Mouse (Mus musculus): ENCODE measurements around the gene Bpnt1.

Gene Bpnt1

DNA sequence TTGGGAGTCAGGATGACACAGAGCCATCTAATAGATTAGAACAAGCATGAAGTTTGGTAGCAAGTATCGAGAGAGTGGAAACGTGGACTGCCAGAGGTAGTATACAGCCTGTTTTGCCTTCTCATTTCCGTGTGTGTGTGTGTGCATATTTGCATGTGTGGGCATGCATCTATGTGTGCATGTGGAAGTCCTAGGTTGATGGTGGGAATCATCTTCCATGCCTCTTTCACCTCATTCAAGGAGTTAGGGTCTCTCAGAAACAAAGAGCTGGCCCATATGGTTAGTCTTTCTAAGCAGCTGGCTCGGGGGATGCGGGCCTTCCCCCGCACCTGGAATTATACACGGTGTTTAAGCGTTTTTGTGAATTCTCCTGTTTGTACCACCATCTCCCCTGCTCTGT, 2.1 kb upstream of the Bpnt1 start:
- DNase-seq (ENCODE audit: low read depth in 1 of 2, low spot score in 2 of 2), result no peak

DNA sequence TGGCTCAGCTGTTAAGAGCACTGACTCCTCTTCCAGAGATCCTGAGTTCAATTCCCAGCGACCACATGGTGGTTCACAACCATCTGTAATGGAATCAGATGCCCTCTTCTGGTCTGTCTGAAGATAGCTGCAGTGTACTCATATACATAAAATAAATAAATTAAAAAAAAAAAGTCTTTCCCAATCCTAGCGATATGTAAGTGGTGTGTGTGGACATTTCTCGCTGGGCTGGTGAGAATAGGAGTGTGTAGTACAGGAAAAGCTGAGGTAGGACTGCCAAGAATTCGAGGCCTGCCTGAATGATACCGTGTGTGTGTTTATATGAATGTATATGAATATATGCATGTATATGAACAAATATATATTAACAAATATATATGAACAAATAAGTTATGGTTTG, 585 bp upstream of the Bpnt1 start:
- no peak for DNase-seq (ENCODE audit: low read depth in 1 of 2, low spot score in 2 of 2)

GRCm38 (mm10) chr1:185333651-185334050, 1.7 kb downstream of the Bpnt1 start:
- DNase-seq (ENCODE audit: low read depth in 1 of 2, low spot score in 2 of 2), result no peak

DNA sequence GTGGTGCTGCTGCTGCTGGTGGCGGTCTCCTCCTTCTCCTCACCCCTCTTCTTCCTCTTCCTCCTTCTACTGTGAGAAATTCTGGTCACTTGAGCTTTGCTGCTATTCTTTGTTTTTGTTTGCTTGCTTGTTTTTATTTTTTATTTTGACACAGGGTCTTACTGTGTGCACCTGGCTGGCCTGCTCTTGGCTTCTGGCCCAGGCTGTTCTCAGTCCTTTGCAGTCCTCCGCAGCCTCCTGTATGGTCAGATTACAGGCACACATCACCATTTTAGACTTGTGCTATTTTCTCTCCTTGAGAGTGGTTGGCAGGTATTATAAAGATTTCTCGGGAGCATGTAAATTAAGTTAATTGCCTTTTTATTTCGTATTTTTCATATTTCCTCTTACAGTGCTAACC, 2.2 kb downstream of the Bpnt1 start:
- DNase-seq (ENCODE audit: low read depth in 1 of 2, low spot score in 2 of 2), result no peak

DNA sequence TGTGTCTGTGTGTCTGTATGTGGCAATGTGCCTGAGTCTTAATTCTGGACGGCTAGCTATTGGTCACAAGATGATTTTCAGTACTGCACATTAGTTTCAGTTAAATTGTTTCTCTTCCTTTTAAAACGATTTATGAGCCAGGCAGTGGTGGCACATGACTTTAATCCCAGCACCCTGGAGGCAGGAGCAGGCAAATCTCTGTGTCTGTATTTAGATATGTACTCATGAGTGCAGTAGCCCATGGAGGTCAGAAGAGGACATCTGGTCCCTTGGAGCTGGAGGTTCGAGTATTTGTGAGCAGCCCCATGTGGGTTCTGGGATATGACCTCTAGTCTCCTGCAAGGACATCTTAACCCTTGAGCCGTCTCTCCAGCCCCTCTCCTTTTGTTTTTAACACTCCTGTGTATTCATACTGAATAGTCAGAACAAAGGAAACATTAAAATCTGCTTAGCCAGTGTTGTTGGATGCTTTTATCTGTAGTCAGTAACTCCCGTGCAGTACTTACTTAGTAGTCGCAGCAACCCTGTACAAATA, 3.3 kb downstream of the Bpnt1 start:
- no peak for DNase-seq (ENCODE audit: low read depth in 1 of 2, low spot score in 2 of 2)

DNA sequence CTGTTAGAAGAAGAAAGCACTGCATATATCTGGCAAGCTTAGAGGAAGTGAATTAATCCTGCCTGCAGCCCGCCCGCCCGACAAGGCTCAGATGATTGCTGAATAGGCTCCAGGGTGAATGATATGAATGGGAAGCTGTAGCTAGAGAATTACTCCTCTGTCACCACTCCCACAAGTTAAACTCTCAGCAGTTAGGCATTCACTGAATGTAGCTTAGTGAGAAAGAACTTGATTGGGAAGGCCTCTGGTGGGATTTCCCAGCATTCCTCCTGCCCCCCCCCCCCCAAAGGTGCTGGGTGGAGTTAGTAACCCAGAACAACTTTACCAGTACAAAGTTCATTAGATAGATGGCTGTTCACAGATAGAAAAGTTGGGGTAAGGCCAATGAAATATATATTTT, 4.6 kb downstream of the Bpnt1 start:
- DNase-seq (ENCODE audit: low read depth in 1 of 2, low spot score in 2 of 2), result no peak

DNA sequence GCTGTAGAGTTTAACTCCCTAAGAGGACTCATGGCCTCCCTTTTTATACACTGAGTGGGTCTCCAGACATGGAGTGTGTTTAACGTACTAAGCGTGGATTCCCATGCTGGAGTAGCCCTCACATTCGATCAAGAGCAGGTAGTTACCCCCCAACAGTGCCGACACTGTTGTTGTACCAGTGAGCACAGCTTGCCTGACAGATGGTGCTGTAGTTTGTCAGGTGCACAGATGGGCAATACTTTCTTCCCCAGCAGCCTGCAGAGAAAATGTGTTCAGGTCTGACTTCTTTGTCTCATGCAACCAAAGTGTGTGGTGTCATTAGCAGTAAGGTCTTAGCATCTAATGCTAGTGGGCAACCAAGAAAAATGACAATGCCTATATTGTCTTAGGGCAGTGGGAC, 10.5 kb downstream of the Bpnt1 start:
- DNase-seq (ENCODE audit: low read depth in 1 of 2, low spot score in 2 of 2), result no peak

DNA sequence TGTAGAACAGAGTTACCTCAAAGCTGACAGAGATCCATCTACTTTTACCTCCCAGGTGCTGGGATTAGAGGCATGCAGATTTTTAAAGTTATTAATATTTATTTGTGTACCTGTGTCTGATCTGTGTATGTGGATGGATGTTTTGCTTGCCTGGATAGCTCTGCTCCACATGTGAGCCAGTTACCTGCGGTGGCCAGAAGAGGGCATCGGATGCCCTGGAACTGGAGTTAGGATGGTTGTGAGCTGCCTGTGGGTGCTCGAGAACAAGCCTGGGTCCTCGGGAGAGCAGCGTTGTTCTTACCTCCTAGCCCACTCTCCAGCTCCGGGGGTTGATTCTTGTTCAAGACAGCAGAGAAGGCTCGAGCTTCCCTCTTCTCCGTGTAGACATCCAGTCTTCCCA, 11.5 kb downstream of the Bpnt1 start:
- no peak for DNase-seq (ENCODE audit: low read depth in 1 of 2, low spot score in 2 of 2)

DNA sequence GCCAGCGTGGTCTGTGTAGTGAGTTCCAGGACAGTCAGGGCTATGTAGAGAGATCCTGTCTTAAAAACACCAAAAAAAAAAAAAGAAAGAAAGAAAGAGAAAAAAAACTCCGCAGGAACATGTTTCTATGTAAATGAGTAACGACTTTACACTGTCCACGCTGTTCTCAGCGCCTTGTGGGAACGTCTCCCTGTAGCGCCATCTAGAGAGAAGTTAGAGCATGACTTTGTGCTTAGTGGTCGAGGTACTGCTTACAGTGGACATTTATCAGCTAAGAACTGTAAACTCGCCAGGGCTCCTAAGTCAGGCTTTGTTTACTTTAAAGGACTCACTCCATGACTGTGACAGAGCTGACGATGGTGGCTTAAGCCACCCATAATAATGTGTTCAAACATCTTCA, 14.2 kb downstream of the Bpnt1 start:
- DNase-seq (ENCODE audit: low read depth in 1 of 2, low spot score in 2 of 2), result no peak

- DNase-seq (ENCODE audit: low read depth in 1 of 2, low spot score in 2 of 2), result no peak
Measured at GRCm38 (mm10) chr1:185349741-185350140, 17.8 kb downstream of the Bpnt1 start.

GRCm38 (mm10) chr1:185350611-185351010, 18.7 kb downstream of the Bpnt1 start:
- DNase-seq (ENCODE audit: low read depth in 1 of 2, low spot score in 2 of 2), result no peak

GRCm38 (mm10) chr1:185352151-185352550, 20.2 kb downstream of the Bpnt1 start:
- DNase-seq (ENCODE audit: low read depth in 1 of 2, low spot score in 2 of 2), result no peak

- DNase-seq (ENCODE audit: low read depth in 1 of 2, low spot score in 2 of 2), result no peak
Measured at GRCm38 (mm10) chr1:185353351-185353750, 21.4 kb downstream of the Bpnt1 start.

GRCm38 (mm10) chr1:185354731-185355130, 22.8 kb downstream of the Bpnt1 start:
- no peak for DNase-seq (ENCODE audit: low read depth in 1 of 2, low spot score in 2 of 2)

DNA sequence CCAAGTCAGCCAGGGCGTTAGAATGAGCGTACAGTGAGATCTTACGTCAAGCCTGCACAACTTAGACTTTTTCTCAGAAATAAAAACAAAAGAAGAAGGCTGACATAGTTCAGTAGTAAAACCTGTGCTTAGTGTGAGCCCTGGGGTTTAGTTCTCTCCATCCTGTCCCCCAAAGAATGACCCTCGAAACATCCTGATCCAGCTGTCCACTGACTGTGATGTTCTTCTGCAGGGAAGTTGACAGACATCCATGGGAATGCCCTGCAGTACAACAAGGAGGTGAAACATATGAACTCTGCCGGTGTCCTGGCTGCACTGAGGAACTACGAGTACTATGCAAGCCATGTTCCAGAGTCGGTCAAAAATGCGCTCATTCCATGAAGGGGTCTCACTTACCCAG, 24.3 kb downstream of the Bpnt1 start:
- DNase-seq (ENCODE audit: low read depth in 1 of 2, low spot score in 2 of 2), result no peak

- DNase-seq (ENCODE audit: low read depth in 1 of 2, low spot score in 2 of 2), result no peak
Measured at GRCm38 (mm10) chr1:185358211-185358610, 26.3 kb downstream of the Bpnt1 start.

- DNase-seq (ENCODE audit: low read depth in 1 of 2, low spot score in 2 of 2), result peak; percentile 96 to 99
Measured at GRCm38 (mm10) chr1:185362677-185363520, 30.9 kb downstream of the Bpnt1 start, which contains the start of gene Eprs. TSS of gene Eprs (plus strand) at chr1:185363044.

DNA sequence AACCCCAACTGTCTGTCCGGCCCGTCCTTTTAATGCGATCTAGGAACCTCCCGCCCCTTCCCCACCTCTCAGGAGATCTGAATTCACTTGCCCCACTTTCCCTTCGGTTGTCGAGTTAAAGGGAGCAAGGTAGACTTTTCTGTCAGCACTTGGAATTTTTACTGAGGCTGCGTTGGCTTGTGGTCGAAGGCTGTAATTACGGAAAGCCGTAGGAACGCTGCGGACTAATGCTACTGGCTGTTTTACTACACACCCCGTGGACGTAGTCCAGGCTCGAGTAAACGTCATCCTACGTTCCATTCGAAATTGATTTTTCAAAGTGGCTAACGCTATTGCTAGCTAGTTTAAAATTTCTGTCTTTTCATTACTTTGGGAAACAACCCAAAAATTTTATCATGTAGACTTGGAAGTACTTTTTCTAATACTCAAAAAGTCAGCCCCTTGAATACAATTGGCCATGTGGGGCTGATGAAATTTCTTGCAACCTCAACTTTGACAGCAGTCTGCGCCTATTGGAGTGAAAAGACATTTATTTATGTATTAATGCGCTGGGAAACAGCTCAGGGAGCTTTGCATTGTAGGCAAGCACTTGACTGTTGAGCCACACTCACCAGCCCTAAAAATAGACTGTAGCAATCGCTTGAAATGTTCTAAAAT, 31.7 kb downstream of the Bpnt1 start:
- peak in 1 of 2 experiments; percentile 15 for DNase-seq (ENCODE audit: low read depth in 1 of 2, low spot score in 2 of 2)

DNA sequence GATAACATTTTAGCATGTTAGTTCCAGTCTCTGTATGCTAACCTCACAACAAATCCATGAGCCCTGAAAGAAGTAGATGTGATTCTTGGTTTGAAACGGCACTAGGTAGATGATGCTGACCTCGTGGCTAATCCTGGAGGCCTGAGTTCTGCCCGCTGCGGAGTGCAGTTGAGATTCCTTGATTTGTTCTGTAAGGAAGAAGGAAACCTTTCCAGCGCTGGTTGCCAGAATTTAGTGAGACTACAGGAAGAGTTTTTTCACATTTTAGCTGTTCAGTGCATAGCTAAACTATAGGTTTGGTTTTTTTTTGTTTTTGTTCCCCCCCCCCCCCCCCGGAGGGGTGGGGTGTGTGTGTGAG, 32.2 kb downstream of the Bpnt1 start:
- DNase-seq (ENCODE audit: low read depth in 1 of 2, low spot score in 2 of 2), result no peak

GRCm38 (mm10) chr1:185367383-185367782, 35.4 kb downstream of the Bpnt1 start:
- DNase-seq (ENCODE audit: low read depth in 1 of 2, low spot score in 2 of 2), result no peak

- no peak for DNase-seq (ENCODE audit: low read depth in 1 of 2, low spot score in 2 of 2)
Measured at GRCm38 (mm10) chr1:185369979-185370378, 38.0 kb downstream of the Bpnt1 start.

DNA sequence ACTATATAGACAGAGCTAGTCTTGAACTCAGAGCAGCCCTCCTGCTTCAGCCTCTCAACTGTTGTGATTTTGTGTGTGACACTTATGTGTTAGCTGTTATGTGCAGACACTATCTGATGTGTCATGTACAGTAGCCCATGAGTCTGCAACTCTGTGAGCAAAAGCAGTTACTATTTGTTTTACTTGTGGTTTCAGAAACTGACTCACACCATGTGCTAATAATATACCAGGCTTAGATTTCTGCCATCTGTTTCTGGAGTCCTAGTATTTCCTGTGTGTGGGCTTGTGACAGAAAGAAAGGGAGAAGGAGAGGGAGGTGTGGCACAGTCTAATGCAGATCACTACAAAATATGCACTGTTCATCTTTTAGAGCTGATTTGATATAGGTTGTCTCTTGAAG, 44.4 kb downstream of the Bpnt1 start:
- no peak for DNase-seq (ENCODE audit: low read depth in 1 of 2, low spot score in 2 of 2)
